Mouse (Mus musculus) kidney, postnatal 4 days (tissue): Measurements from ENCODE around the gene Agap3.

ENCODE experiments used
- DNase-seq, 2 experiments: peaks; one replicate each; pipeline ENCODE4 v3.0.0; 2021; ENCODE audit warnings: mixed read lengths in 2 of 2

Gene Agap3

GRCm38 (mm10) chr5:24452030-24452690, at the start of gene Agap3:
Gene Agap3 (plus strand): TSS chr5:24452177.
- DNase-seq: peak; percentile 56 to 65

DNA sequence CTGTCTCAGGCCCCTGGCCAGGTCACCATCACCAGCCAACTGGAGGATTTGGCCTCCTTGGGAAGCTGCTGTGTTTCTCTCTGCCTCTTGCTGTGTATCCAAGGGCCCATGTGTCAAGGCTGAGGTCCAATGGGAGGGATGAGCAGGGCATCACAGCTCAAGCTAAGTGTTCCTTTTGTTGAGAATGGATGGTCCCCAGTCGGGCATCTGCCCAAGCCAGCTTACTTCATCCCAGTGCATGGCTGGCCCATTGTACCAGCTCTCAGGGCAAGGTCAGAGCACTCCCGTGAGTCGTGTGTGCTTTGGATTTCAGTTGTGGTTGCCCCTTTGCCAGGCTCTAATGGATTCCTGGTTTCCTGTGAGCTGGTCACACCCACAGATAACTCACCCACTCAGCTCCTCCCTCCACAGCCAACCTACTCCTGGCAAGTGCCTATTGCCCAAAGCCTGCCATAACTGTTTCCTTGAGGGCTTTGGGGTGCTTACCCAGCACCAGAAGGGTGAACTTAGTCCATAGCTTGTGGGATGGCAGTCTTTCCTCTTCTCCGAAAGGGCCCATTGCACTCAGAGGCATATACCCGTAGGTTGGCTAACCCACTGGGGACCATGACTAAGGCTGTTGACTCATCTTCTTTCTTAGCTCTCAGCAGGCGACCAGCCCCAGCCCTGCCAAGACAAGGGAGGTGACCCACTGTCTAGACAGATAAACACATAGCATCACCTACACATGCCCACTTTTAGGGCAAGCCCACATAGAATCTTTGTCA, 47.2 kb upstream of the Agap3 start:
- DNase-seq: no peak

DNA sequence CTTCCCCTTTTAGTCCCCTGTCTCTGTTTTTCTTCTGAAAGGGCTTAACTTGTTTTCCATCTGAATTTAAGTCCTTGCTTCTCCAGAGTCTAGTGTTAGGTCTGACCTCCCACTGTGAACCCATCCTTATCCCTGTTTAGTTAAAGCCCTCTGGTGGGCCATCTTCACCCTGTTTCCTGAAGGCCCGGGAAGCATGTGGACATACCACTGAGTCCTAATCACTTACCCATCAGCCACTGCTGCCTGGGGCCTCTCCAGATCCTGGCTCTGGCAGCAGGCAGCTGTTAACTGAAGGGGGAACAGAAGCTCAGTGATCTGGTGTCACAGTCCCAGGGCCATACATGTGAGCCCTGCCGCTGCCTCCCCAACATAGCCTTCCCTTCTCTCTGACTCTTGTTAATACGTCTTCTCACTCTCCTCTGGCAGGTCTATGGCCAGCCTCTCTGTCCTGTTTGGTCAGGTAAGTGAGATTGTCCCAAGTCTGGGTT, 46.5 kb upstream of the Agap3 start:
- DNase-seq: no peak

DNA sequence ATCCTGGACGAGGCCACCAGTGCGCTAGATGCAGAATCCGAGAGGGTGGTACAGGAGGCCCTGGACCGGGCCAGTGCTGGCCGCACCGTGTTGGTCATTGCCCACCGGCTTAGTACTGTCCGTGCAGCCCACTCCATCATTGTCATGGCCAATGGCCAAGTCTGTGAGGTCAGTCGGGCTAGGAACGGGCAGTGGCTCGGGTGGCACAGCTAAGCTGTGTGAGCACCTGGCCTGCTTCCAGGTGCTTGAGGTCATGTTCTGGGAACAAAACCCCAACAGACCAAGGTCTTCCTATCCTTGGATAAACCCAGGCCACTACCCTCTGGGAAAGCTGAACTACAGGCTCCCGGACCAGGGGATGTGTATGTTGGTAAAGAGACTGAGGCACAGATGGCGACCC, 43.3 kb upstream of the Agap3 start:
- DNase-seq: no peak

DNA sequence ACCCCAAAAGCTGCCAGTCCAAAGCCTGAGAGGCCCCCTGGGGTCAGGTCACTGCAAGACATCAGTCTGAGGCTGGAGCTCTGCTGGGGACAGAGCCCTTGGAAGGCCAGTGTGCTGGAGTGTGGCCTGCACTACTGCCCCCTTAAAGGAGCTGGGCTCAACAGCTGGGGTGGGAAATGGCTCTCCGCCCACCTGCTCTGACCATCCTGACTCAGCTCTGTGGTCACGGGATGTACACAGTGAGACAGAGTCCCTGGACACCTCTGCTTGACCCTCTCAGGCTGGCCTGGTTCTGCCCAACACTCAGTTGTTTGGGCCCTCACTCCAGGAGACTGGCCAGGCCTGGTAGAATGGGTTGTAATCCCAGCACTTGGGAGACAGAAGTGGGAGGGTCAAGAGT, 42.5 kb upstream of the Agap3 start:
- DNase-seq: no peak

DNA sequence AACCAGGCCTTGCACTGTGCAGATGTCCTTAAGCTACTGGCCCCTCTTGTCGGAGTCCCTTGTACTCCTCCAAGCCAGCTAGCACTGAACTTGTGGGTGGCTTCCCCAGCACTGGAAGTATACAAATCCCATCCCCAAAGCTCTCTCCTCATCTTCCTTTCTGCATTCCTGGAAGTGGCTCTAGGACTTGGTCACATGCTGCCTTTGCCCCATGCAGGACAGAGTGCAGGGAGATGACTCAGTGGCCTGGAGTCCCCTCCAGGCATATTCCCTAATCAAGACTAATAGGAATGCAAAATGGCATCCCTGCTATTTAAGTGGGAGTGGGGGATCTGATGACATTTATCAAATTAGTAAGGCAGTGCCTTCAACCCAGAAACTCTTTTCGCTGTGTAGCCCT, 39.9 kb upstream of the Agap3 start:
- DNase-seq: no peak

DNA sequence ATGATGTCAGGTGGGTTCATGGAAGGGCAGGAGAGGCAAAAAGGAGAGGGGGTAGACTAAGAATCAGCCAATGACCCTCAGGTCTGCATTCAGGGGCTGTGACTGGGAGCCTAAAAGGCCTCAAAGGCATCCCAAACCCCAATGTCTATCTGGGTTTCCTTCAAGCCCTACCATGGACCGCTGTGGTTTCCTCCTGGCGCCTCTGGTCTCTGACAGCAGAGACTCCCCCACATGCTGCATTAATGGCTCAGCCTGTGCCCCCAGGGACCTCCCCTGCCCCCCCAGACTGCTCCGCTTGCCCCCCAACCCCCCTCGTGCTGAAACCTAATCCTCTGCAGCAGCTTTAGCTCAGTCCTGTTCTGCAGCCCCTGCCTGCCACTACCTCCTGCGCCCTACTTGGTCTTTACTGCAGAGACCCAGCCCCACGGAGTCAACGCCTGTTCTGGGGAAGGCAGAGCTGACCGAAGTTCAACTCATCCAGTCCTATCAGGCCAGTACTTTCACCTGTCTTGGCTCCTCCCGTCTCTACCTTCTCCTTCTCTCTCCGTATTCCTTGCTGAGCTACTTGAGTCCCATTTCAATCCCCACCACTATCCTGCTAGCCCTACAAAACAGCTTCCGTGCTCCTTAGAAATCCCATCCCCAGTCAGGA, 38.8 kb upstream of the Agap3 start, which contains the start of gene Asic3:
TSS of gene Asic3 (plus strand) at position 351 of the 652 bp plus-strand sequence.
- peak; percentile 43 to 55 for DNase-seq

DNA sequence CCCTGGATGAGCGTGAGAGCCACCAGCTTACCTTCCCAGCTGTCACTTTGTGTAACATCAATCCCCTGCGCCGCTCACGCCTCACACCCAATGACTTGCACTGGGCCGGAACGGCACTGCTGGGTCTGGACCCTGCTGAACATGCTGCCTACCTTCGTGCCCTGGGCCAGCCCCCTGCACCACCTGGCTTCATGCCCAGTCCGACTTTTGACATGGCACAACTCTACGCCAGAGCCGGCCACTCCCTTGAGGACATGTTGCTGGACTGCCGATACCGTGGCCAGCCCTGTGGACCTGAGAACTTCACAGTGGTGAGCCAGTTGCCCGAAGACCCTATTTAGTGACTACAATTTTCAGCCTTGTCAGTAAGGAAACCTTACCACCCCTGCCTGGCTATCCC, 38.0 kb upstream of the Agap3 start:
- DNase-seq: peak in 1 of 2 experiments; percentile 34

DNA sequence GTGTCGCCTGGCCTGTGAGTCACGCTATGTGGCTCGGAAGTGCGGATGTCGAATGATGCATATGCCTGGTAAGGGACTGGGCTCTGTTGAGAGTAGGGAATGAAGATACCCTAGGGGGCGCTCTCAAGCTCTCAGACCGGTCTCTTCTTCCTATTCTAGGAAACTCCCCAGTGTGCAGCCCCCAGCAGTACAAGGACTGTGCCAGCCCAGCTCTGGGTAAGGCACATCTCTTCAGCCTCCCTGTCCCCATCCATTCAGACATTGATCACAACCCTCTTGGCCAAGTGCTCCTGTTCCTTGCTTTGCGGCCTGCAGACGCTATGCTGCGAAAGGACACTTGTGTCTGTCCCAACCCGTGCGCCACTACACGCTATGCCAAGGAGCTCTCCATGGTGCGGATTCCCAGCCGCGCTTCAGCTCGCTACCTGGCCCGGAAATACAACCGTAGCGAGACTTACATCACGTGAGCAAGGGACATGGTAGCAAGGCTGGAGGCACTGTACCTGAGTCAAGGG, 35.7 kb upstream of the Agap3 start:
- peak; percentile 73 to 83 for DNase-seq

DNA sequence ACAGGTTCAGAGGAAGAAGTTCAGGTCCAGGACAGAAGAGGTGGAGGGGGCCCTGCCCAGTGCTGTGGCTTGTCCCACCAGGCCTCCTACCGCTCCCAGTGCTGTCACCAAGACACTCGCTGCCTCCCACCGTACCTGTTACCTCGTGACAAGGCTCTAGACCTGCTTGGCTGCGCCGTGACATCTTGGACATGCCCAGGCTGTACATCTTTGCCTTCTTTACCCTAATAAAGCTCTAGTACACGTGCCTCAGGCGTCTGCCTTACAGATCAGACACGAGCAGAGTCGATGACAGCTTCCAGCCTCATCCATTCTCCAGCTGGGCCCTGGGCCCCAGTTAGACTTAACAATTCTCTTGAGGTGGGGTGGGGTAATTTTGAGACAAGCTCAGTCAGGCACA, 34.4 kb upstream of the Agap3 start:
- no peak for DNase-seq

DNA sequence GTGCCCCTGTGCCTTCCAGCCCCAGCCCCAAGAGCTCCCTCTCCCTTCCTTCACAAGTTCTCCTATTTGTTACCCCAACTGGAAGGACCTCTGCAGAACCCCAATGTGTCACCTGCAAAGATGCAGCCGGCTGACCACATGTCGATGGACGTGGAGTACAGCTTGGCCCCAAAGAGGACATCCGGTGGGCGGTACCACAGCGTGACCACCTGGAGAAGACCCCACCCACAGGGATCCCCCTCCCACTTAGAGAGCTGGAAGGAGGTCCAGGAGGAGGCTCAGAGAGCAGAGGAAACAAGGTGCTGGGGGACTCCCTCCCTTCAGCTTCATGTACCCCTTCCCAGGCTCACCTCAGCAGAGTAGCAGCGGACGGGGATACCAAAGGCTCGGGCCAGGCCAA, 31.6 kb upstream of the Agap3 start:
- no peak for DNase-seq

DNA sequence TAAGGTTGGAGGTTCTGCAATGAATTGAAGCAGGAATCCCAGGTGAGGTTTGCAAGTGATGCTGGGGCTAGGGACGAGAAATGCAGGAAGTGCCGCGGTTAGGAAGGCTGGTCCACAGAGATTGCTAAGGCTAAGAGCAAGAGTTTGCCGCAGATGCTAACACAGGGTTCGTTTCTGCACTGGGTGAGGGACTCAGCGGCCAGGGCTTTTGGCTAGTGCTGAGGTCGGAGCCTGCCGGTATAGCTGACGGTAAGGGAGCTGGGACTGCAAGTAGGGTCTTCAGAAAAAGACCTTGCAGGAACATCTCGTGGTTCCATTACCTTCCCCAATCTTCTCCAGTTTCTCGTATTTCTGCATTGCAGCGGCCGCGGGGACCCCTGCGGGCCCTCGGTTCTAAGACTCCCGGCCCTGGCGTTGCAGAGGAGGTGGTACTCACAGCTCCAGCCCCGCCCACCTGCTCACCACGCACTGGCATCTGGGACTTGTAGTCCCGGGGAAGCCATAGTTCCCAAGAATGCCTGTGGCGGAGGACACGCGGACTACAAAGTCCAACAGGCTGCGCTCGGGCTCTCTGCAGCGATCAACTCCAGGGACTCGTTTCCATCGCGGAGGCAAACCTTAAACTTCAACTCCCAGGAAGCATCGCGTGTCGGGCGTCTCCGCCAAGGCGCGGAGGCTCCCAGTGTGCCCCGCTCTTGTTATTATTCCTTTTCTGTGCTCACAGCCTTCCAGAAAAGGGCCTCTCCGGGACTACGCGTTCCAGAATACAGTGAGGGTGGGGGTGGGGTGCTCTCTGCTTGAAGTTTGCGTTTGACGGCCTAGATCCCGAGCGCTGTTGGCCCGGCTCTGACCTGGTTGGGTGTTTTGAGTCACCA, 28.6 kb upstream of the Agap3 start, which contains the start of the genes Cdk5 and Slc4a2:
TSS of gene Cdk5 (minus strand) at position 402 of the 875 bp plus-strand sequence.
TSS of gene Slc4a2 (plus strand) at position 709 of the 875 bp plus-strand sequence.
- DNase-seq: peak; percentile 99

DNA sequence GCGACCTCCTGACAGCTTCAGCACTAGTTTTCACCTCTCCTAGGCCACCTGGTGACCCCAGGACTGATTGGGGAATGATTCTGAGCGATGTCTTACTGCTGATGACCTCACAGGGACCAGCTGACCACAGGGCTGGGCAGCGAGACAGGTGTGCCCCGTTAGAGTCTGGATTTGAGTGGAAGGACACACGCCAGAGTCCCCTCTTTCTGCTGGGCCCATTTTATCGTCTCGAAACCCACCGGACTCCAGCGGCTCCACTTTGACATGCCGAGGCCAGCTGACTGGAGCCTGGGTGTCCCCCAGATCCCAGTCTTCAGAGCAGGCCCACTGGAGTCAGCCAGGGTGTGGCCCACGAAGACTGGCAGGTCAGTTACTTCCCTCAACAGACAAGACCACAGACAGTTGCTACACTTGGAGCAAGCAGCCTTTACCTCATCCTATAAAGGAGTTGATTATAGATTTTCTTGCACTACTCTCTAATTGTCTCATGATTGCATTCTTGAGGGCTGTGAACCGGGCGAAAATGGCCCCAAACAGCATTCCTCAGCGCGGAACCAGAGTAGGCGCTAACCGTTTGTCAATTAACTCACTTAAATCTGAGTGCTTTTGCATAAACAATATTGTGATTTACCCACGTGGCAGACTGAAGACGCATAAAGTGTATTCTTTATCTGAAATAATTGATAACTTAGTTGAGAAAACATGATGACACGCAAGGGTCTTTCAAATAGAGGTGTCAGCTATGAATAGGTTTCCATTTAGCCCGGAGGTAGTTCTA, 27.8 kb upstream of the Agap3 start:
- DNase-seq: peak in 1 of 2 experiments; percentile 53

DNA sequence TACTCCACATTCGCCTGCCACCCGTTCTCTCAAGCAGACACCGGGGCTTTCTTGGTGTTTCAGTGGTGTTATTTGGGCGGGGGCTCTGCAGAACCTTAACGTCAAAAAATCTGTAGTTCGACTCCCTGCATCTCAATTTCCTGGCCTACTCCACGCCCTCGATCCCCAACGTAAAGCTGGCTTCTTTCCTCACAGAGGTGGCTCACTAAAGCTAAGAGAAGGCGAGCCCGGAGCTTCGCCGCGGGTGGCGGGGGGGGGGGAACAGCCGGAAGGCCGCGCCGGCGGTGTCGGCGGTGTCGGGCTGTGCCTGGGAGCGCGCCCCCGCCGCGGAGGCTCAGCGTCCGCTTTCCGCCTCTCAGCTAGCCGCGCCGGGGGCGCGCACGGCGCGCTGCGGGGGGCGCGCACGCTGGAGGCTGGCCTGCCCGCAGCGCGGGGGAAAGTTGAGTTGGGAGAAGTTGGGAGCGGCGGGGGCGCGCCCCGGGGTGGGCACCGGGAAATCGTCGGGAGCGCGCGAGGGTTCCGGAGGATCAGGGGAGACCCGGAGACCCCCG, 27.0 kb upstream of the Agap3 start:
- DNase-seq: peak; percentile 91 to 95

GRCm38 (mm10) chr5:24425421-24426036, 26.4 kb upstream of the Agap3 start:
- DNase-seq: peak; percentile 69 to 81

GRCm38 (mm10) chr5:24426037-24426432, 25.9 kb upstream of the Agap3 start:
- DNase-seq: peak; percentile 46 to 62

GRCm38 (mm10) chr5:24426556-24427284, 25.3 kb upstream of the Agap3 start:
- peak; percentile 39 to 41 for DNase-seq

GRCm38 (mm10) chr5:24427285-24427633, 24.7 kb upstream of the Agap3 start:
- peak in 1 of 2 experiments; percentile 36 for DNase-seq

DNA sequence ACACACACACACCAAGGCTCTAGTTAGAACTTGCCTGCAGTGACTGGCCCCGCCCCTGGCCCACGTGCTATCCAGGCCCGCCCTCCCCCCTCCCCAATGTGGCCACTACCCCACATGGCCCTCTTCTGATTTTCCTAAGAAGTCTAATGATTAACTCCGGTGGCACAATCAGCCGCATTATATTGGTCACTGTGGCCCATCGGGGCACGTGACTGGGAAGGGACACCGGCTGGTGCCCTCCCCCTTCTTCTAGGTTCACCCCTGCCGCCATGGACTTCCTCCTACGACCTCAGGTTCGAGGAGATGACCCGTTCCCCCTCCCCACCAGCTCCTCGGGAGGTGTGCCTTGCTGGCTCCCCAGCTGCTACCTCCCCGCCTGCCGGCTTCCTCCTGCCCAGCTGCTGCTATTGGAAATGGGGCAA, 24.0 kb upstream of the Agap3 start:
- DNase-seq: peak; percentile 75 to 84

- DNase-seq: peak in 1 of 2 experiments; percentile 45
Measured at GRCm38 (mm10) chr5:24428596-24428995, 23.4 kb upstream of the Agap3 start.
